13 mouse cellular contexts compared by ENCODE assay signal in the genomic region with DNA sequence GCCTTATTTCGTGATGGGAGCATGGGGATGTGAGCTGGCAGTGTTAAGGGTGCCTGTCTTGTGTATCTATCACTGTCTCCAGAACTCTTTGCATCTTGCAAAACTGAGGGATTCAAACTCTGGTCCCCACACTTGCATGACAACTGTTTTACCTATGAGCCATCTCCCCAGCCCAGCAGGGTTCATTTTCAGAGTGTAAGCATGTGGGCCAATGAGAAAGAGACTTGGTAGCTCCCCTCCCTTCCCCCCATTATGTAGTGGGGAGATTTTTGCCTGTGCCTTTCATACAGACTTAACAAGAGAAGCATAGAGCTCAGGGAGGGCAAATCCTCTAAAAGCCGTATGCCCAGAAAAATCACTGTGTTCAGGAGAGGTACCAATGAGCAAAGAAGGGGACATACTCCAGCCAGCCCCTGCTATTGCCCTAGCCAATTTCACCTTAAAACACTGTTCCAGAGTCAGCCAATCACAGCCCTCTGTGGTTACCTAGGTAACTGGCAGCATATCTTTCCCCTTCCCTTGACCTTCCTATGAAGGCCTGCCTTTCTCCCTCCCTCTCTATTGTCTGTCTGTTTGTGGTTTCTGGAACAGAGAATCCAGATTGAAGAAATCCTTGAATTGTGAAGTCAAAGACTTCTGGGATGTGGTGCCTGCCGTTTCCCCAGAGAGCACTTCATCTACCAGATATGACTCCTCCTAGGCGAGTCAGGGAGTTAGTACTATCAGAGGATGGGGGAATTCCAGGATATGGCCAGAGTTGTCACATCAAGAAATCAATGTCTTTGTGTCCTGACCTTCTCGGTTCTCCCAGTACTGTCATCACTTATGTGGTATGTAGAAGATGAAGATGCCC. TPM values are rescaled to one million over a fixed set of nuclear protein-coding genes. Genes with fewer than 3 reads are reported as not detected.
DNase-seq lines count a peak whose midpoint lies in the region; ATAC-seq lines count a peak whose summit lies in the region.
"Had no signal": no experiment of that assay in that cellular context is flagged by ENCODE, and none has a peak within 500 bp of the region (broad histone marks: within the 10 kb centered on the region; RNA-seq: fewer than 3 reads in every experiment).

No protein-coding gene starts in this region.

- intact Hi-C loops in gastrocnemius, postnatal 36 days (cut with DNase I) = no loop called here

- no peak overlapping the region for H3K4me2 ChIP-seq in forebrain, embryonic 14.5 days (ENCODE audit: low read length)
- H3K4me2 ChIP-seq: heart, embryonic 11.5 days; limb, embryonic 15.5 days; lung, embryonic 14.5 days had no signal

- H3K27ac ChIP-seq in forebrain, embryonic 14.5 days (ENCODE audit: low read depth, low read length) = peak overlapping the region; percentile 62; the same call in 1 of the 2 replicates
- H3K27ac ChIP-seq: left cerebral cortex, adult 2 months; limb, embryonic 15.5 days had no signal

- peak; percentile 81 for ATAC-seq in forebrain, embryonic 14.5 days
- no peak for ATAC-seq in erythroid progenitor cell, adult 5-6 weeks (replicated peaks; ENCODE audit: low FRiP score, poor library complexity, severe bottlenecking)

- no peak overlapping the region for H3K9ac ChIP-seq in forebrain, embryonic 14.5 days (ENCODE audit: low read length)
- H3K9ac ChIP-seq: limb, embryonic 15.5 days; lung, embryonic 14.5 days had no signal

- no peak overlapping the region for H3K4me3 ChIP-seq in forebrain, embryonic 14.5 days (ENCODE audit: low read depth, low read length)
- H3K4me3 ChIP-seq: left cerebral cortex, adult 2 months; limb, embryonic 15.5 days had no signal

- no peaks in the 10 kb centered on the region for H3K4me1 ChIP-seq in forebrain, embryonic 14.5 days (ENCODE audit: control insufficient read depth, insufficient read depth, low read length)
- H3K4me1 ChIP-seq: limb, embryonic 15.5 days had no signal

- DNase-seq in 3T3-L1 (ENCODE audit: low read depth, low spot score) (peak; percentile 92), ES-CJ7 (ENCODE audit: low read depth, low spot score) (peak; percentile 48)
- DNase-seq in forebrain, embryonic 14.5 days (ENCODE audit: low spot score) = peak; percentile 50
- peak; percentile 13 for DNase-seq in mesoderm, embryonic 11.5 days (ENCODE audit: low read depth, low spot score)
- no peak for DNase-seq in cerebellum, postnatal 25 days
- no peak for DNase-seq in gastrocnemius, postnatal 36 days
- DNase-seq: cerebellum, adult 11 months; kidney, postnatal 10 days; lung, embryonic 14.5 days had no signal

- 65% methylated on average over 5 of the region's 5 CpGs for WGBS in forebrain, embryonic 14.5 days

- peaks cover 24% of the 10 kb centered on the region; the same call in 1 of the 2 replicates for H3K36me3 ChIP-seq in forebrain, embryonic 14.5 days (ENCODE audit: control insufficient read depth, insufficient read depth, low read length)

- H3K9me3 ChIP-seq in forebrain, embryonic 14.5 days (replicated peaks; ENCODE audit: control insufficient read depth, low read length) = no peaks in the 10 kb centered on the region
- H3K9me3 ChIP-seq: limb, embryonic 15.5 days had no signal

- no peaks in the 10 kb centered on the region for H3K27me3 ChIP-seq in forebrain, embryonic 14.5 days (replicated peaks; ENCODE audit: control insufficient read depth, insufficient read depth, low read length)
- H3K27me3 ChIP-seq: limb, embryonic 15.5 days had no signal

RNA-seq across cellular contexts. Expression of gene Clec16a, which starts 55.0 kb away (rescaled TPM):
- 50.2 and 65.6 TPM in 2 replicates for polyA plus RNA-seq in forebrain, embryonic 14.5 days (2014; fragmentation: Nextera tagmentation; extraction: Ambion mirVana)
- total RNA-seq in erythroid progenitor cell, adult 5-6 weeks (2015; ENCODE audit: low replicate concordance) = 6.7 and 8.6 TPM in 2 replicates
- total RNA-seq in erythroid progenitor cell, adult 5-6 weeks (2017; ENCODE audit: low replicate concordance) = 4.0 and 5.4 TPM in 2 replicates
- 10 to 100 TPM; 59.3 to 70.8 TPM for total RNA-seq in gastrocnemius, postnatal 36 days (2021)

RNA-seq across cellular contexts. Expression of gene Dexi, which starts 57.3 kb away (rescaled TPM):
- polyA plus RNA-seq in forebrain, embryonic 14.5 days (2014; fragmentation: Nextera tagmentation; extraction: Ambion mirVana) = 16.9 and 21.6 TPM in 2 replicates
- 2.2 and 5.4 TPM in 2 replicates for total RNA-seq in erythroid progenitor cell, adult 5-6 weeks (2015; ENCODE audit: low replicate concordance)
- total RNA-seq in erythroid progenitor cell, adult 5-6 weeks (2017; ENCODE audit: low replicate concordance) = 1.8 TPM in 1 of 2 replicates, not detected in the other
- 10 to 100 TPM; 39.3 to 47.4 TPM for total RNA-seq in gastrocnemius, postnatal 36 days (2021)

Comparison
In these comparisons a context has a peak if more than half of its experiments do, and no peak if none do; other contexts are left out.
1. DNase-seq: peak in 3T3-L1 (single experiment), ES-CJ7 (single experiment), forebrain, embryonic 14.5 days (single experiment) and mesoderm, embryonic 11.5 days (single experiment); none in cerebellum, postnatal 25 days (0 of 2) and gastrocnemius, postnatal 36 days (0 of 2).
2. RNA of gene Clec16a, which starts 55.0 kb away (total RNA-seq): 59.3 to 70.8 TPM in gastrocnemius, postnatal 36 days; 4.0 to 8.6 TPM in erythroid progenitor cell, adult 5-6 weeks; every median in the first group is over 4 times any median in the second.
3. RNA of gene Dexi, which starts 57.3 kb away (total RNA-seq): 39.3 to 47.4 TPM in gastrocnemius, postnatal 36 days; 1.8 to 5.4 TPM in erythroid progenitor cell, adult 5-6 weeks; every median in the first group is over 4 times any median in the second.